Mouse (Mus musculus) spleen, adult 2 months (tissue): ENCODE data around the gene Lsm14b.

ENCODE experiments used
- CTCF ChIP-seq: fragments of 200-500 bp; IDR thresholded peaks from 2 replicates; pipeline ENCODE4 v1.5.1; 2011; ENCODE audit warnings: mild to moderate bottlenecking, inconsistent platforms; ENCODE audit not compliant: insufficient read depth, insufficient read length, insufficient replicate concordance; ENCODE audit errors: extremely low read depth
- POLR2A ChIP-seq: fragments of 200-500 bp; IDR thresholded peaks from 2 replicates; pipeline ENCODE4 v1.6.1; 2011; ENCODE audit warnings: low read depth, low read length, inconsistent platforms

DNA sequence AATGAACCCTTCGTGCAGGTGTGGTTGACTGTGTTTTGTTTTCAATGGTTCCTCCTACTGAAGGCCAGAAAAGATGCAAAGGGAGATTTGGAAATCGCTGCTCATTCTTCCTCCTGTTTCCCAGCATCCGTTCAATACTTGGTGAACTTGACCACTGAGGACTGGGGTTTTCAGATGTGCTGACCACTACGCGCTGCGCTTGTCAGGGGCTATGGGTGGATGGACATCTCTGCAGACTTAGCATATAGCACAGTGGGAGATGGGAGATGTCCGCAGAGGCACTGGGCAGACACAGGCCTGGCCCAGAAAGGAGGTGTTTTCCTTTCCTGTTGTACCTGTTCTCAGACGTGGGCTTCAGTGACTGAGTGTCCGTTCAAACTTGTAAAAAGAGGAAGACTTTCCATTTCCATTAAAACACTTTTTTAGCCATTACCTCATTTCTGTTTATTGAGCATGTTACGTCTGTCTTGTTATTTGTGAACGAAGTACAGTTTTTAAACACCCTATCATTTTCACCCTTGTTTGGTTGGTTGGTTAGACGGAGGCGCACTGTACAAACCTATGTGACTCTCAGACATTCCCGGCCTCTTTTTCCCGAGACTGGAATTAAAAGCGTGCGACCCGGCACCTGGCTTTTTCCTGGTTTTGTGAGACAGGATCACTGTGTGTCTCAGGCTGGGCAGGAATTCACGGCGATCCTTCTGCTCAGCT lies 45.1 kb downstream of the Lsm14b start:
- TF ChIP-seq POLR2A: no peak
- no peak for TF ChIP-seq CTCF
